Mouse (Mus musculus) liver, embryonic 12.5 days (tissue): Measurements from ENCODE around the gene Tcap. TPM values are rescaled to one million over a fixed set of nuclear protein-coding genes. Genes with fewer than 3 reads are reported as not detected.

Experiments
- ATAC-seq: fragments of 200-750 bp; cut with Nextera tagmentation; 2 replicates; pipeline ENCODE4 v1.8.0; 2017; ENCODE audit warnings: moderate number of reproducible peaks, mild to moderate bottlenecking, moderate library complexity
- H3K27ac ChIP-seq: fragments of 300-500 bp; sonication (generic); 2 replicates; pipeline ENCODE4 v1.5.1; 2016; ENCODE audit warnings: mild to moderate bottlenecking
- H3K27me3 ChIP-seq: fragments of 300-500 bp; sonication (generic); replicated peaks from 2 replicates; pipeline ENCODE4 v1.6.1; 2016; ENCODE audit warnings: mild to moderate bottlenecking, moderate library complexity
- H3K36me3 ChIP-seq: fragments of 300-500 bp; sonication (generic); 2 replicates; pipeline ENCODE4 v1.6.1; 2016; ENCODE audit warnings: mild to moderate bottlenecking, moderate library complexity
- H3K4me1 ChIP-seq: fragments of 300-500 bp; sonication (generic); 2 replicates; pipeline ENCODE4 v1.6.1; 2016
- H3K4me2 ChIP-seq: fragments of 300-500 bp; sonication (generic); 2 replicates; pipeline ENCODE4 v1.6.1; 2016; ENCODE audit warnings: mild to moderate bottlenecking, moderate library complexity
- H3K4me3 ChIP-seq: fragments of 300-500 bp; sonication (generic); 2 replicates; pipeline ENCODE4 v1.5.1; 2016; ENCODE audit warnings: mild to moderate bottlenecking, moderate library complexity
- H3K9ac ChIP-seq: fragments of 300-500 bp; sonication (generic); 2 replicates; pipeline ENCODE4 v1.6.1; 2016; ENCODE audit warnings: mild to moderate bottlenecking, moderate library complexity
- H3K9me3 ChIP-seq: fragments of 300-500 bp; sonication (generic); replicated peaks from 2 replicates; pipeline ENCODE4 v1.6.1; 2016; ENCODE audit warnings: mild to moderate bottlenecking, moderate library complexity
- whole genome bisulfite sequencing: fragments of 180-500 bp; shearing (Covaris S2); methylation state at CpG from one replicate; pipeline ENCODE4 v1.1.7; 2016; ENCODE audit not compliant: insufficient replicate concordance; 5-methylcytosine and 5-hydroxymethylcytosine counted together
- polyA plus RNA-seq: library from polyadenylated mRNA; unstranded; fragments of >200 nt; fragmentation: Nextera tagmentation; extraction: Ambion mirVana; gene quantifications from 2 replicates; pipeline ENCODE4 v1.2.1, GENCODE M21; 2016

The Tcap gene
- polyA plus RNA-seq, 1 experiment from 2014 or later = not detected

- 2% methylated on average over 14 of the region's 14 CpGs for WGBS
- Histone ChIP-seq H3K36me3 (no peaks in the 10 kb centered on the region), H3K9ac (no peak overlapping the region), H3K9me3 (no peaks in the 10 kb centered on the region), H3K27ac (no peak overlapping the region), H3K4me1 (peaks cover 20% of the 10 kb centered on the region; the same call in 1 of the 2 replicates), H3K4me3 (no peak overlapping the region), H3K27me3 (peaks cover 90% of the 10 kb centered on the region), H3K4me2 (peak overlapping the region; percentile 30; the same call in 1 of the 2 replicates)
- ATAC-seq = no peak
Measured at GRCm38 (mm10) chr11:98345253-98345652, 38.4 kb upstream of the Tcap start.

- Histone ChIP-seq H3K9ac (no peak overlapping the region), H3K36me3 (no peaks in the 10 kb centered on the region), H3K4me1 (peaks cover 20% of the 10 kb centered on the region; the same call in 1 of the 2 replicates), H3K27me3 (peaks cover 90% of the 10 kb centered on the region), H3K4me3 (no peak overlapping the region), H3K4me2 (no peak overlapping the region), H3K9me3 (no peaks in the 10 kb centered on the region), H3K27ac (no peak overlapping the region)
- WGBS = 13% methylated on average over 9 of the region's 9 CpGs
- ATAC-seq = no peak
Measured at GRCm38 (mm10) chr11:98346168-98346567, 37.4 kb upstream of the Tcap start.

- peaks cover 15% of the 10 kb centered on the region; the same call in 1 of the 2 replicates for H3K4me1 ChIP-seq
- no peaks in the 10 kb centered on the region for H3K36me3 ChIP-seq
- peaks cover 90% of the 10 kb centered on the region for H3K27me3 ChIP-seq
- H3K4me2 ChIP-seq = no peak overlapping the region
- ATAC-seq = no peak
- H3K27ac ChIP-seq = no peak overlapping the region
- no peaks in the 10 kb centered on the region for H3K9me3 ChIP-seq
- WGBS = 11% methylated on average over 10 of the region's 12 CpGs
- H3K9ac ChIP-seq = no peak overlapping the region
- H3K4me3 ChIP-seq = no peak overlapping the region
Measured at GRCm38 (mm10) chr11:98347385-98348082, 36.1 kb upstream of the Tcap start.

- H3K4me3 ChIP-seq = peak within 1 kb of the TSS; percentile 36
- H3K27ac ChIP-seq = no peak within 1 kb of the TSS
- 1% methylated on average over 55 of the region's 55 CpGs for WGBS
- no peaks in the 10 kb centered on the region for H3K36me3 ChIP-seq
- peak within 1 kb of the TSS; percentile 63 for H3K4me2 ChIP-seq
- H3K9me3 ChIP-seq = no peaks in the 10 kb centered on the region
- peaks cover 12% of the 10 kb centered on the region; the same call in 1 of the 2 replicates for H3K4me1 ChIP-seq
- H3K9ac ChIP-seq = no peak within 1 kb of the TSS
- no peak for ATAC-seq
- peaks cover 97% of the 10 kb centered on the region for H3K27me3 ChIP-seq
Measured at GRCm38 (mm10) chr11:98348083-98348961, 35.3 kb upstream of the Tcap start, which contains the start of gene Ppp1r1b. TSS of gene Ppp1r1b (plus strand) at chr11:98348404.

DNA sequence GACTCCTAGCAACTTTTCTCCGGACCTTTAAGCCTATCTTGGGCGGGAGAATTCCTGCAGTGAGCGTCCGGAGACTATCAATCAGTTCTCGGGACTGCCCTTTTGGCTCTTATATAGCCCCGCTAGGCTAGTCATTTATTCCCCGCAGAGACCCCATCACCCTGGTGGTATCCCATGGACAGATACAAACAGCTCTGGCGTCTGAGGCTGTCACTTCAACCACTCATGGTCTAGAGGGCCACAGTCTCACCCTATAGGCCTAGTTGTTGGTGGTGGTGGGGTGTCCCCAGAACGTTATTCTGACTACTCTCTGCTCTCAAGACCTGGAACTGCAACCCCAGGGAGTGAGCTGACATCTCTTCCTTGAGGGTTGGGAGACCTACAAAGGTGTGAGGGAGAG is 34.3 kb upstream of the Tcap start:
- Histone ChIP-seq H3K9ac (no peak overlapping the region), H3K9me3 (no peaks in the 10 kb centered on the region), H3K36me3 (no peaks in the 10 kb centered on the region), H3K4me1 (peaks cover 12% of the 10 kb centered on the region; the same call in 1 of the 2 replicates), H3K27me3 (peaks cover 98% of the 10 kb centered on the region), H3K27ac (no peak overlapping the region), H3K4me3 (peak overlapping the region; percentile 36; the same call in 1 of the 2 replicates), H3K4me2 (no peak overlapping the region)
- 6% methylated on average over 9 of the region's 9 CpGs for WGBS
- no peak for ATAC-seq

DNA sequence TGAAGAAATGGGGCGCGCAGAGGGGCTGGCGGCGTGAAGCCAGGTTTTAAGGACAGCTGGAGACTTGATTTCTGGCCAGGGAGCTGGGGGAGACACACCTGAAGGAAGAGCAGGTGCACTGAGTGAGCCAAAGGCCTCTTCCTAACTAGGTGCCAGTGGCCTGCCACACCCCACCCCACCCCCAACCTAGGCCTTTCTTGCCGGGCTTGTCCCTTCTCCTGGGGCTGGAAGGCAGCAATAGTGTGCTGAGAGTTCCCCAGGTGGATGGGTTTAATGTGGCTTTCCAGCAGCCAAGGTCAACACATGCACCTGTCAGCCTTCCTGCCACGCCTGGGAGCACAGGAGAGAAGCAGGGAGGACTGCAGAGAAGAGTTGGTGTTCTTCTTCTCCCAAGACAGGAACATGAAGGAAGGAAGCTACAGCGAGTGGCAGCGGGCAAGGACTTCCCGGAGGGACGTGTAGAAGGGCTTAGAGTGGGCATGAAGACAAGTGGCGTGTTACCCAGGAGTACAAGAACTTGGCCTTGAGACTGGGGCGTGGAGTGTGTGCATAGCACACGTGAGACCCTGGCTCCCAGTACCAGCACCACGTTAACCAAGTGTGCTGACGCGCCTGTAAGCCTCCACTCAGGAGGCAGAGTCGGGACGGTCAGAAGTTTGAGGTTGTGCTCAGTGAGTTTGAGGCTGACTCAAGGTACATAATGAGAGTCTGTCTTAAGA is 31.2 kb upstream of the Tcap start:
- Histone ChIP-seq H3K4me1 (peaks cover 29% of the 10 kb centered on the region), H3K4me2 (no peak overlapping the region), H3K9ac (no peak overlapping the region), H3K9me3 (no peaks in the 10 kb centered on the region), H3K27me3 (peaks cover 80% of the 10 kb centered on the region), H3K27ac (no peak overlapping the region), H3K36me3 (no peaks in the 10 kb centered on the region), H3K4me3 (no peak overlapping the region)
- WGBS = 63% methylated on average over 18 of the region's 18 CpGs
- no peak for ATAC-seq

GRCm38 (mm10) chr11:98353651-98354211 is 29.9 kb upstream of the Tcap start:
- Histone ChIP-seq H3K27me3 (peaks cover 67% of the 10 kb centered on the region), H3K9me3 (no peaks in the 10 kb centered on the region), H3K9ac (no peak overlapping the region), H3K4me2 (no peak overlapping the region), H3K4me3 (no peak overlapping the region), H3K4me1 (peaks cover 25% of the 10 kb centered on the region), H3K27ac (no peak overlapping the region), H3K36me3 (no peaks in the 10 kb centered on the region)
- ATAC-seq = no peak
- WGBS = 41% methylated on average over 8 of the region's 8 CpGs

- Histone ChIP-seq H3K9me3 (no peaks in the 10 kb centered on the region), H3K4me1 (peaks cover 31% of the 10 kb centered on the region), H3K9ac (no peak overlapping the region), H3K4me3 (no peak overlapping the region), H3K4me2 (no peak overlapping the region), H3K27ac (no peak overlapping the region), H3K36me3 (no peaks in the 10 kb centered on the region), H3K27me3 (peaks cover 60% of the 10 kb centered on the region)
- ATAC-seq = no peak
- WGBS = 62% methylated on average over 14 of the region's 14 CpGs
Measured at GRCm38 (mm10) chr11:98354445-98354844, 29.2 kb upstream of the Tcap start.

GRCm38 (mm10) chr11:98355732-98356299 is 27.8 kb upstream of the Tcap start:
- Histone ChIP-seq H3K27ac (no peak overlapping the region), H3K4me3 (no peak overlapping the region), H3K27me3 (peaks cover 46% of the 10 kb centered on the region), H3K9me3 (no peaks in the 10 kb centered on the region), H3K4me2 (no peak overlapping the region), H3K36me3 (no peaks in the 10 kb centered on the region), H3K4me1 (peaks cover 44% of the 10 kb centered on the region), H3K9ac (no peak overlapping the region)
- WGBS = 6% methylated on average over 6 of the region's 6 CpGs
- ATAC-seq = peak; percentile 13; the same call in 1 of the 2 replicates

DNA sequence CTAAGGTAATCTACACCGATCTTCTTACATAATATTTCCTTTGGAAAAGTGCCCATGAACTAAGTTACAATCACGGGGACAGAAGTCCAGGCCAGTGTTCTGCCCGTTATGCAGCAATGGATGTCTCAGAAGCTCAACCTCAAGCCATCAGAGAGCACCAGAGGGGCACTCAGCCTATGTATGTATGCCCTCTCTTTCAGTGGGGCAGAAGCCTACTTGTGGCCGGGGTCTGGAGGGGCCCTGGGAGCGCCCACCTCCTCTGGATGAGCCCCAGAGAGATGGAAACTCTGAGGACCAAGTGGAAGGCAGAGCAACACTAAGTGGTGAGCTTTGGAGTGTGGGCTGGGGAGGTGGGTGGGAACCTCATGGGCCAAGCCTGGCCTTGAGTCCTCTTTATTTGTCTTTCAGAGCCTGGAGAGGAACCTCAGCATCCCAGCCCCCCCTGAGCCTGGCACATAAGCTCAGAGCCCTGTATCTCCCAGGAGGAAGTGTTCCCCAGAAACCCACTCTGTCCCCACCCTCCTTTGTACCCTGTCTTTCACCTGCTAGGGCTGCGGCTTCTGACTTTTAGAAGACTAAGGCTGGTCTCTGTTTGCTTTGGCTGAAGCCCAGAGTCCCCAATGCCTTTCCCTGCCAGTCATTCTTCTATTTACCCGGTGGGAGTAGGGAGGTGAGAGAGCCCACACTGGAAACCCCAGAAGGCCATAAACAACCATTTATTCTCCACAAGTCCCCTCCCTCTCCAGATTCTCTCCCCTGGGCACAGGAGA is 26.8 kb upstream of the Tcap start:
- Histone ChIP-seq H3K9ac (peak overlapping the region; percentile 78; the same call in 1 of the 2 replicates), H3K36me3 (no peaks in the 10 kb centered on the region), H3K9me3 (no peaks in the 10 kb centered on the region), H3K4me2 (peak overlapping the region; percentile 77), H3K27me3 (peaks cover 36% of the 10 kb centered on the region), H3K4me3 (0 out of 2 replicates have a peak overlapping the region, but pooled peaks have one; percentile 78), H3K4me1 (peaks cover 54% of the 10 kb centered on the region), H3K27ac (peak overlapping the region; percentile 61; the same call in 1 of the 2 replicates)
- ATAC-seq = no peak
- WGBS = 66% methylated on average over 7 of the region's 7 CpGs
